43 mouse cellular contexts compared by ENCODE assay signal in genomic region chr7:107770812-107771211, GRCm38 (mm10). TPM values are rescaled to one million over a fixed set of nuclear protein-coding genes. Genes with fewer than 3 reads are reported as not detected.
"Had no signal": no experiment of that assay in that cellular context is flagged by ENCODE, and none has a peak within 500 bp of the region (broad histone marks: within the 10 kb centered on the region; RNA-seq: fewer than 3 reads in every experiment).

No protein-coding gene starts in this region.

- H3K36me3 ChIP-seq: heart, embryonic 13.5 days; heart, embryonic 15.5 days; hindbrain, embryonic 13.5 days; hindbrain, embryonic 15.5 days; kidney, embryonic 15.5 days; limb, embryonic 13.5 days; limb, embryonic 15.5 days; liver, embryonic 12.5 days had no signal

- DNase-seq: gastrocnemius, postnatal 14 days; gastrocnemius, postnatal 36 days; heart, adult 18-20 months; heart, postnatal 14 days; heart, postnatal 36 days; kidney, adult 11 months; kidney, adult 2 months; kidney, adult 9 months; kidney, postnatal 14 days; kidney, postnatal 36 days; layer of hippocampus, adult 9-11 months; layer of hippocampus, postnatal 36 days; left cerebral cortex, postnatal 4 days had no signal

- H3K4me2 ChIP-seq: heart, embryonic 11.5 days; heart, embryonic 13.5 days; heart, embryonic 15.5 days; hindbrain, embryonic 13.5 days; hindbrain, embryonic 15.5 days; kidney, embryonic 15.5 days; limb, embryonic 13.5 days; limb, embryonic 15.5 days; liver, embryonic 12.5 days had no signal

- H3K4me3 ChIP-seq: heart, embryonic 13.5 days; heart, embryonic 15.5 days; hindbrain, embryonic 13.5 days; hindbrain, embryonic 15.5 days; kidney, embryonic 15.5 days; limb, embryonic 13.5 days; limb, embryonic 15.5 days; liver, embryonic 12.5 days had no signal

- H3K9ac ChIP-seq: heart, embryonic 13.5 days; heart, embryonic 15.5 days; hindbrain, embryonic 13.5 days; hindbrain, embryonic 15.5 days; kidney, embryonic 15.5 days; limb, embryonic 13.5 days; limb, embryonic 15.5 days; liver, embryonic 12.5 days; liver, embryonic 14.5 days had no signal

- H3K4me1 ChIP-seq: heart, embryonic 13.5 days; heart, embryonic 15.5 days; hindbrain, embryonic 13.5 days; hindbrain, embryonic 15.5 days; kidney, embryonic 15.5 days; limb, embryonic 13.5 days; limb, embryonic 15.5 days; liver, embryonic 12.5 days had no signal

- H3K27me3 ChIP-seq: heart, embryonic 13.5 days; heart, embryonic 15.5 days; hindbrain, embryonic 13.5 days; hindbrain, embryonic 15.5 days; kidney, embryonic 15.5 days; limb, embryonic 13.5 days; limb, embryonic 15.5 days; liver, embryonic 12.5 days had no signal

- ATAC-seq: hindbrain, postnatal 0 days; intestine, embryonic 16.5 days; liver, embryonic 12.5 days had no signal

- H3K9me3 ChIP-seq: heart, embryonic 13.5 days; heart, embryonic 15.5 days; hindbrain, embryonic 13.5 days; hindbrain, embryonic 15.5 days; kidney, embryonic 15.5 days; limb, embryonic 13.5 days; limb, embryonic 15.5 days; liver, embryonic 12.5 days had no signal

- H3K27ac ChIP-seq: heart, embryonic 13.5 days; heart, embryonic 15.5 days; hindbrain, embryonic 13.5 days; hindbrain, embryonic 15.5 days; hindbrain, postnatal 0 days; kidney, embryonic 15.5 days; kidney, postnatal 0 days; limb, embryonic 13.5 days; limb, embryonic 15.5 days; liver, embryonic 12.5 days; liver, embryonic 14.5 days had no signal

RNA-seq across cellular contexts. Expression of gene Cyb5r2, which starts 13.0 kb away (rescaled TPM):
- total RNA-seq: heart, adult 18-20 months; heart, postnatal 14 days; heart, postnatal 36 days; hematopoietic stem cell, adult 5-6 weeks; layer of hippocampus, postnatal 14 days; layer of hippocampus, postnatal 36 days; left cerebral cortex, adult 18-20 months; left cerebral cortex, postnatal 10 days; left cerebral cortex, postnatal 25 days; left cerebral cortex, postnatal 4 days; liver, adult 2 months had no signal
- polyA plus RNA-seq: hindbrain, embryonic 13.5 days; kidney, adult 2 months; kidney, embryonic 15.5 days had no signal

RNA-seq across cellular contexts. Expression of gene Ovch2, which starts 30.2 kb away (rescaled TPM):
- total RNA-seq: gastrocnemius, adult 8-10 months; gastrocnemius, postnatal 14 days; gastrocnemius, postnatal 36 days; heart, adult 18-20 months; heart, adult 8-10 months; heart, postnatal 14 days; heart, postnatal 36 days; hematopoietic stem cell, adult 5-6 weeks; hindbrain, postnatal 0 days; layer of hippocampus, adult 18-20 months; layer of hippocampus, adult 8-10 months; layer of hippocampus, postnatal 14 days; layer of hippocampus, postnatal 36 days; left cerebral cortex, adult 18-20 months; left cerebral cortex, adult 8-10 months; left cerebral cortex, postnatal 10 days; left cerebral cortex, postnatal 25 days; left cerebral cortex, postnatal 4 days; liver, adult 2 months had no signal
- polyA plus RNA-seq: heart, embryonic 11.5 days; heart, embryonic 13.5 days; heart, embryonic 15.5 days; heart, postnatal 0 days; hindbrain, embryonic 11.5 days; hindbrain, embryonic 13.5 days; hindbrain, embryonic 15.5 days; hindbrain, postnatal 0 days; intestine, embryonic 14.5 days; intestine, embryonic 16.5 days; kidney, adult 2 months; kidney, embryonic 15.5 days; kidney, postnatal 0 days; large intestine, adult 2 months; limb, embryonic 11.5 days; limb, embryonic 13.5 days; limb, embryonic 15.5 days; liver, adult 2 months; liver, embryonic 12.5 days; liver, embryonic 14.5 days had no signal

RNA-seq across cellular contexts. Expression of gene Olfr467, which starts 41.3 kb away (rescaled TPM):
- total RNA-seq: gastrocnemius, adult 8-10 months; gastrocnemius, postnatal 14 days; gastrocnemius, postnatal 36 days; heart, adult 18-20 months; heart, adult 8-10 months; heart, postnatal 14 days; heart, postnatal 36 days; hematopoietic stem cell, adult 5-6 weeks; hindbrain, postnatal 0 days; layer of hippocampus, adult 18-20 months; layer of hippocampus, adult 8-10 months; layer of hippocampus, postnatal 14 days; layer of hippocampus, postnatal 36 days; left cerebral cortex, adult 18-20 months; left cerebral cortex, adult 8-10 months; left cerebral cortex, postnatal 10 days; left cerebral cortex, postnatal 25 days; left cerebral cortex, postnatal 4 days; liver, adult 2 months had no signal
- polyA plus RNA-seq: heart, embryonic 11.5 days; heart, embryonic 13.5 days; heart, embryonic 15.5 days; heart, postnatal 0 days; hindbrain, embryonic 11.5 days; hindbrain, embryonic 13.5 days; hindbrain, embryonic 15.5 days; hindbrain, postnatal 0 days; intestine, embryonic 14.5 days; intestine, embryonic 16.5 days; kidney, adult 2 months; kidney, embryonic 15.5 days; kidney, postnatal 0 days; large intestine, adult 2 months; limb, embryonic 11.5 days; limb, embryonic 13.5 days; limb, embryonic 15.5 days; liver, adult 2 months; liver, embryonic 12.5 days; liver, embryonic 14.5 days had no signal

RNA-seq across cellular contexts. Expression of gene Olfr469, which starts 54.5 kb away (rescaled TPM):
- total RNA-seq: gastrocnemius, adult 8-10 months; gastrocnemius, postnatal 14 days; gastrocnemius, postnatal 36 days; heart, adult 18-20 months; heart, adult 8-10 months; heart, postnatal 14 days; heart, postnatal 36 days; hematopoietic stem cell, adult 5-6 weeks; hindbrain, postnatal 0 days; layer of hippocampus, adult 18-20 months; layer of hippocampus, adult 8-10 months; layer of hippocampus, postnatal 14 days; layer of hippocampus, postnatal 36 days; left cerebral cortex, adult 18-20 months; left cerebral cortex, adult 8-10 months; left cerebral cortex, postnatal 10 days; left cerebral cortex, postnatal 25 days; left cerebral cortex, postnatal 4 days; liver, adult 2 months had no signal
- polyA plus RNA-seq: gonadal fat pad, adult 2 months; heart, embryonic 11.5 days; heart, embryonic 13.5 days; heart, embryonic 15.5 days; heart, postnatal 0 days; hindbrain, embryonic 11.5 days; hindbrain, embryonic 13.5 days; hindbrain, embryonic 15.5 days; hindbrain, postnatal 0 days; intestine, embryonic 14.5 days; intestine, embryonic 16.5 days; kidney, adult 2 months; kidney, embryonic 15.5 days; kidney, postnatal 0 days; large intestine, adult 2 months; limb, embryonic 11.5 days; limb, embryonic 13.5 days; limb, embryonic 15.5 days; liver, adult 2 months; liver, embryonic 12.5 days; liver, embryonic 14.5 days had no signal
